Mouse (Mus musculus) NIH3T3 (cell line): ENCODE measurements around the gene Trf.
A peak's percentile ranks its signal among the peaks of the same experiment; 100 is the strongest.
"Not testable (repeated sequence)": the region's sequence is repeated elsewhere in the genome, so short reads cannot be mapped to it uniquely, and the experiment has no call there.

Source experiments
- DNase-seq: peaks from one replicate; pipeline ENCODE4 v3.0.0-alpha.2; 2012; ENCODE audit warnings: low read depth

Gene Trf

DNA sequence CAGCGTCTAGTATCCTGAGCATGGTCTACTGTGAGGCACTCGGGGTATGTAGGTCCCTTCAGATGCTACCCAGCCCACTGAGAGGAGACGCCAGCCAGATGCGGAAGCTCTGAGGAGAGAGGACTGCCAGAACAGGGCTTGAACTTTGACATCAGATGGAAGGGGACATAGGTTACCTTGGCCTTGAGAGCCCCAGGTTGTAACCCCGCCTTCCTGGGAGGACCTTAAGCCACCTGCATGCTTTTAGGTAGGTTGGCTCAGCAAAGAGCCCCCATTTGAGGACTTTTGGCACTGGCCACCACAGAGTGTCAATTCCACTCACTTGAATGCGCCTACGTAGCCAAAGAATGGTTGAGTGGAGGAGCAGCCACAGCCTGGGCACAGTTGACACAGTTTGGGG lies 5.5 kb downstream of the Trf start:
- no peak for DNase-seq

DNA sequence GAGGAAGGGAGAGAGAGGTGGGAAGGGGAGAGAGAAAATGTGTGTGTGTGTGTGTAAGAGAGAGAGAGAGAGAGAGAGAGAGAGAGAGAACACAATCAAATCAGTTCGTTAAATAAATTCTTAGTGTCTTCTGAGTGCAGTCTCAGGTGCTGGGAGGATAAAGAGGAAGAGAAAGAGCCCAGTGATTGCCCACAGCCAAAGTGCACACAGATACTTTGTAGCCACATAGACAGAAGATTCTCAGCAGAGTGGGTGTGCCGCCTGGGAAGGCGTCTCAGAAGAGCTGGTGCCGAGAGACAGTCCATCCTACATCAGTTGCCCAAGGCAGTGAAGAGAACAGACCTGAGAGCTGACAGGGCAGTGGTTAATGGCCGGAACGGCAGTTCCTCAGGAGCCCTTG lies 16.0 kb downstream of the Trf start:
- DNase-seq: no peak

DNA sequence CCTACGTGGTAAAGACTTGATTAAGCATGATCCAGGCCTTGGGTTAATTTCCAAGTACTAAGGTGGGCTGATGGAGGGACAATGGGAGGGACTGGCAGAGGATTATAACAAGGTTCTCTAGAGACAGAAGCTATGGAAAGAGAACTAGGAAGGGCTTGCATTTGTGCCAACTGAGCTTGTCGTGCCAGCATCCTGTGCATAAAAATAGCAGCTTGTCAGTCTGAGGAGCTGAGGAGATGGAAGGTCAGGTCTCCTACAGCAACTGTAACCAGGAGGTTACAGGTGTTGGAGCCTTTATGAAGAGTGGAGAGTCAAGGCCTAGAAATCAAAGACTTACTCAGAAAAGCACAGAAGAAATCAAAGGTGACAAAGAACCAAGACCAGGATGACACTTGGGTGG lies 16.6 kb downstream of the Trf start:
- DNase-seq: peak; percentile 18

DNA sequence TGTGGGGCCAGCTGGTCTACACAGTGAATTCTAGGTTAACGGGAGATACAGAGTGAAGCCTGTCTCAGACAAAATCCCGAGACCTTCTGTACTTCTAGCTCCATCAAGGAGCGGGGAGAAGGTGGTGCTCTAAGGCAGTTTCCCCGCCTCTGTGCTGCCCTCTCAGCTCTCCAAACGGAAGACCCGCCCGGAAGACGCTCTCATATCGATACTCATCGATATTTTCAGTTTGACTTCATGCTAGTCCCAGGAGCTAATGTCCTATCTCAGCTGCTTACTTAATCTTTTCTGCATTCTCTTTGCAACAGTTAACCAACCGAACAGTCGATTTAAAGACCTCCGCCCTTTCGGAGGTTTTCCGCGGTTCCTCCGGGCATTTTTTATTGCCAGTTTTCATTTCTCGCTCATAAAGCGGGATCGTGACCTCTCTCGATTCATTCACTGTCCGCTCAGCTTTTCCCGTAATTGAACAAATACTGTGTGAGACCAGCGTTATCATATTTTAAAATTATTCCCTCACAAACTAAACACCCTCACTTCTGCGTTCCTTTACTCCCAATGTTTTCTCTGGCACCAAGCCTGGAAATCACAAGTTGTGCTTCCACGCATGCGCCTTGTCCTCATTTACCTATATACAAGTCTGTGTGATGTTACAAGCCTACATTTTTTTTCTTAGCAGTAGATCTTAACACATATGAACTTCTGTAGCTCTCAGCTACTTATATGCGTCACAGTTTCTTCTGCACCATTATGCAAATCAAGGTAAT lies 17.4 kb downstream of the Trf start:
- peak; percentile 70 for DNase-seq

DNA sequence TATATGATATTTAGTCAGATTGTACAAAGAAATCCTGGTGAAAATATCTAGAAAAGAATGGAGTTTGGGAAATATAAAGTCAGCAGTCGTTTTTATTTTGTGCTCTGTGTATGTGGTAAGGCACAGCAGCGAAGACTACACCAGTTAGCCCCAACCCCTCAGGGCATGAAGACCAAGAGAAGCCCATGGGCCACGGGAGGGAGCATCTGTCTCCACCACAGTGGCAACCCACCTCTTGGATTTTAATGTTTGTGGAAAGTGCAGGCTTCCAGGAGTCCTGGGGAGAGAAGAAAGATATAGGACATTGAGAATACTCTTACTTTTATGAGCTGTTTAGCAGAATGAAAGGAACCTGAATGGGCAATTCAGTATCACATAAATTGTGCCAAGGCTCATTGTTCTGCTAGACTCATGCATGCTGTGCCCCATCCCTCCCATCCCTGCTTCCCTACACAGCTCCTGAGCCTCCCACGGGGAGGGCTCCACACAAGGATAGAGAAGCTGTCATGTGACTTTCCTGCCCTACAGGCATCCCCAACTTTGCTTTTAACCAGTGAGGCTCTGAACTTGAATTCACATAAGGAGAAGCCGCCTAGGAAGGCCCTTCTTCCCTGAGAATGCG lies 21.3 kb downstream of the Trf start:
- DNase-seq: no peak

DNA sequence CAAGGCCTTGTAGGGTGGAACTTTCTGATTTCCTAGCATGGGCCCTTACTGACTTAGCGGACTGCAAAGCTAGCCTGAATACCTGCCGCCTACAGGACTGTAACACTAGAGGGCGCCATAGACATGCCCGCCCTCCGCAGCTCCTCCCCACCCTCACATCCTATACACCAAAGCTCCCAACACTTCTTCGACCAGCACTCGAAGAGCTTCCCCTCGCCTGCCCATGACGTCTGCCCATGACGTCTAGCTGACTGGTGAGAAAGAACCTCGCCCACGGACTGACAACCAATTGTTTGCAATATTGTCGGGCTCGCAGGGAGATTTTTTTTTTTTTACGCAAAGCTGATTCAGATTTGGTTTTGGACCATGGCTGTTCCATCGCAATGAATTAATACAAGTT lies 22.4 kb downstream of the Trf start:
- peak; percentile 82 for DNase-seq

DNA sequence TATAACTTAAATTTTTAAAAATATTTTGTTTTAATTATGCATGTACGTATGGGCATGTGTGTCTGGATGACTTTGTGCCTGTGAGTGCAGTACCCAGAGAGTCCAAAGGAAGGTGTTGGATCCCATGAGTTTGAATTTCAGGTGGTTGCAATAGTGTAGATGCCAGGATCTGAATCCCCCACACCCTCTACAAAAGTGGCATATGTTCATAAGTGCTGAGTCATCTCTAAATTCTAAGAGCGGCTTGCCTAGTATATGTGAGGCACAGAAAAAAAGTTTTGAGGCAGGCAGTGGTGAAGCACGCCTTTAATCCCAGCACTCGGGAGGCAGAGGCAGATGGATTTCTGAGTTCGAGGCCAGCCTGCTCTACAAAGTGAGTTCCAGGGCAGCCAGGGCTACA lies 24.5 kb downstream of the Trf start:
- no peak for DNase-seq

DNA sequence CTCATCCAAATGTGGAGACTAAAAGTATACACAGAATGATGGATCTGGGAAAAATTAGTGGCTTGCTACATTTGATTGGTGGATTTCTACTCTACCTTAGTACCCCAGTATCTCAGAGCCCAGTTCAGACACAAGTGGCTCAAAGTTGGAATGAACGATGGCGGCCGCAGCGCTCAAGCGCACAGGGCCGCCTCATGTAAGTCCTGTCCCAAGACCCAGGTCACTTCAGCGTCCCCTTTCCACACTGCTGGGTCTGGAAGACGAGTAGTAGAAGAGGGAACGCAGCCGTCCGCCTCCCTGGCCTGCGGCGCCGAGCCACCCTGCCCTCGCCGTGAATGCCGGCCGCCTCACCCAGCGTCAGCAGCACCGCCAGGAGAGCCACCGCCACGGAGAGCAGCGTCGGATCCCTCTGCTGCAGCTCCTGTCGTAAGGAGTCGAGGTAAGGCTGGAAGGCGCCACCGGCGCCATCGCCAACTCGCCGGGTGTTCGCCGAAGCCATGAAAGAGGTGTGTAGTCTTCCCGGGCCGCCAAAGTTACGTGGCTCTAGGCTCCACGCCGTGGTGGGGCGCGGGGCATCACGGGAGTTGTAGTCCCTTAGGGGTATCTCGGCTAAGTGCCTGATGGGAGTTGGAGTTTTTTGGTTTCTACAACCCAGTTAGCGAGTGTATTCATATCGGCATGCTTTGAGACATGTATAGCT lies 28.5 kb downstream of the Trf start, which contains the start of gene Srprb:
Gene Srprb, minus strand, starts transcription at position 577 of the 700 bp plus-strand sequence.
- peak; percentile 93 for DNase-seq

DNA sequence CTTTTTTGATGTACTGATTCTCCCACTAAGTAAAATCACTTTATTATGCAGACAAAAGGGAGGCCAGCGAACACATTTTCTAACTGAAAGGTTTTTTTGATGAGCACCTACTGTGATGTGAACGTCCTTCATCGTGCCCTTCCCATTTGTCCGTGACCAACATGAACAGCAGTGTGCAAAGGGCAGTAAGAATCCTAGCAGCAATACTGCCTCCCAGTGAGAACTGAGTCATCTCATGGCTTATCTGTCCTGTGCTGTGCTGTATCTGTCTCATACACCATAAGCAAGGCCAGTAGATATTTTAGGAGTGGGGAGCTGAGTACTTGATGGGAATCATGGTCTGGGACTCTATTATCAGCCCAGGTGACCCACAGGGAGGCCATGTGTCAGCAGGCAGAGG lies 41.8 kb downstream of the Trf start:
- DNase-seq: no peak

DNA sequence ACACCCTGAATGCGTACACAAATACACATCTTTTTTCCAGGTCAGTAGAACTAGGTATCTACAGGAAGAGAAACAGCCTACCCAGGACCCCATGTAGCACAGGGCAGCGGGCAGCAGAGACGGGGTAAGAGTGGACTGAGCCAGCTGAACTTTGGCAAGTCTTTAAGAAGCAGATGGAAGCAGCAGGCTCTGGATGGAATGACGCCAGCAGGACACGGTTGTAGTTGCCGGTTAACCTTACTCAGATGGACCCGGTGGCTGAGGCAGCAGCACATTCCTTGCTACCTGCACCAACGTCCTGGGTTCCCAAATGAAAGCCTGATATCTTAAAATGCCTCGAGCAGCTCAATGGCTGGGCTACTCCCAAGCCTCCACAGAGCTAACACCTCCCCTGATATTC lies 43.5 kb downstream of the Trf start:
- DNase-seq: no peak

DNA sequence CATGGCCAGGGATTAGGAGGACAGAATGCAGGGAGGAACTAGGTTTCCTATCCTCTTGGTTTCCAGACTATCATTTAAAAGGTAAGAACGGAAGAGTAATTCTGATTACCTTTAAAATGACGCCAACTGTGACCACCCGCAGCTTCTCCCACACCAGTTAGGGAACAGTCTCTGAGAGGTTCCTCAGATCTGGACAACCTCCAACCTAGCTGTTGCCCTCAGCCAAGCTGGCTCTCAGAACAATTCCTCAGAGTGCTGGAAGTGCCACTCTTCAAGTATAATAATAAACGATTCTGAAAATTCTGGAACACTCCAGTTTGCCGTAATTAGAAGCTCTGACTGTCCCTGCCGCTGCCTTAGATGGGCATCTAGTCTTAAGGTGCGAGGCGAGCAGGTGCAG lies 44.3 kb downstream of the Trf start:
- no peak for DNase-seq

DNA sequence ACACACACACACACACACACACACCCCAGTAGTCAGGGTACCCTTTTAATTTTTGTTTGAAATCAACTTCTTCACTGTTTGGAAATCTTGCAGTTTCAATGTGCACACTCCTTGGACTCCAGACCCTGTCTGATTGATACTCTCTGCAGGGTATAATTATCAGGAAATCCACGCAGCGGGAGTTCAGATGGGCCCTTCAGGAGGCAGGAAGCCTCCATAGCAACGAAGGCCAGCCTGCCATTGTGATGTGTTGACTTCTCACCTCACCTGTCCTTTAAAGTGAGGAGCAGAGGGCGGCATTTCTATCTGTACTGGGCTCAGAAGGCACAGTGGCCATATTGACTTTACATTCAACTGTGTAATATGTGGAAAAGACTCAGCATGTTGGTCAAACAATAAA lies 45.4 kb downstream of the Trf start:
- no peak for DNase-seq

DNA sequence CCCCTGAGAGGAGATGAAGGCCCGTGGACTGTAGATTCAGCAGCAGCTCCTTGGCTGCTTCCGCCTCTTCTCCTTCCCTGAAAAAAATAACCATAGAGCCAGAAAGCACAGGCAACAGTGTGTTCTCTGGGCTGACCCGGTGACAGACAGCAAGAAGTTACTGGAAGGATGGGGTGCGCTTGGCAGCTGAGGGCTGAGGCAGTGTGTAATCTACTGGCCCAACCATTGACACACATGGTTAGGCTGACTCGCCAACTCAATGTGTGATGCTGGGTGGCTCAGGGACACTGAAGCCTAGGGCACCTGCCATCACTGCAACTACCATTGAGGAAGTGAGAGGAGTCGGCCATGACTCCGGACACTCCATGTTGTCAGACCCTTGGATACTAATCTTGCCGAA lies 48.4 kb downstream of the Trf start:
- DNase-seq: no peak

DNA sequence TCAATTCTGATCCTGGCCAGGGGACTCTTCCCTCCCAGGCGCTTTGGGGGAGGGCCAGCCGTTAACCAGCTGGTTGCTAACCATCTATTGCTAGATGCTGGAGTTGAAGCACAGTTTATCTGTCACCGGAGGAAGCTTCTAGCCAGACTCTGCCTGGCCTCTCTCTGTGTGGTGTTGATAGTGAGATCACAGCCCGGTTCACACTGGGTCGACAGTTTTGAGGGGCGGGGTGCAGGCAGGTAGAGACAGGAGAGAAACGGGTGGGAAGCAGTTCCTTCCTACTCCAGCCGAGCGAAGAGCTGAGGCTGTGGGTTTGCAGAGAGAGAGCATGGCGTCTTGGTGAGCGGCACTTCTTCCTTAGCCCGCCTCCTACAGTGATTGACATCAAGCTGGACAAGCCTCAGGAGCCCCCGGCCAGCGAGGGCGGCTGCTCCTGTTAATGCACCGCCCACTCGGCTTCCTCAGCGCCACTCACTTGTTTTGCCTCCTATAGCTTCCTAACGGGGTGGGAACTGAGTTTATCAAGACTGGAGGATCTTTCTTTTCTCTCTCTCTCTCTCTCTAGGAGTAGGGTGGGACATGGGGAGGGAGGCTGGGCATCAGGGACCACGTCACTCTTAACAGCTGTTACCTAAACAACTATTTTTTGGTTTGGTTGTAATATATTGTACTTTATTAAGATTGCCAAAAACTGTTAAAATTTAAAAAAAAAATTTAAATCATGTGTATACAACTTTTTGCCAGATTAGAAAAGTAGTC lies 49.3 kb downstream of the Trf start:
- DNase-seq: peak; percentile 80

DNA sequence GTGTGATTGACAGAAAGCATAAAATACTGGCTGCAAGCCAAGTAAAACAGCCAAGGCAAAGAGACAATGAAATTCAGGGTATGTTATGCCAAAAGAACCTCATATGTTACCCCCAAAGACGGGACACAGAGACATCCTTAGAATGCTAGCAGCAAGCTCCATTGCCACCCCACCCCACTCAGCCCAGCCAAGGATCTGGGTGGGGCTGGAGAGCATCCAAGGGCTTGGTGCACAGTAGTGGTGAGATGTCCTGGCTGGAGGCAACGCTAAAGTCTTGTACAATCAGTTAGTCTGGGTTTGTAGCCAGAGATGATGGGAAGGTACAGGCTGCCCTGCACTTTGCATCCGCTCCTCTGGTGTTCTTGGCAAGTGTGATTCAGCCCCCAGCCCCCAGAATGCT lies 49.9 kb downstream of the Trf start:
- DNase-seq: peak; percentile 79

DNA sequence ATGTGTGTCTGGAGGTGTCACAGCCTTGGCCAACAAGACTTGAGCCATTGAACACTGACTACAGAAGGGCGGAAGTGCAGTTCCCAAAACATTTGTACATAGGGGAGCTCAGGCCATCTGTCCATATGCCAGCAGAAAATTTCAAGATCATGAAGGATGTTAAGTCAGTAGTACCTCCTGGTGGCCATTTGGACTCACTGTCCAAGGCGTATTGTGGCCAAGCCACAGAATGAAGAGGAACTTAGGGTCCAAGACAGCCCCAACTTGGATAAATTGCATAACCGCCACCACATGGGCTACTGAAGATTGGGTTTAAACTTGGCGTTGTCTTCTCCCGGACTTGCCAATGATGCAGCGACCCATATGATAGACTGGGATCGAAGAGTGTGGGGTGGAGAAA lies 54.6 kb downstream of the Trf start:
- DNase-seq: no peak

DNA sequence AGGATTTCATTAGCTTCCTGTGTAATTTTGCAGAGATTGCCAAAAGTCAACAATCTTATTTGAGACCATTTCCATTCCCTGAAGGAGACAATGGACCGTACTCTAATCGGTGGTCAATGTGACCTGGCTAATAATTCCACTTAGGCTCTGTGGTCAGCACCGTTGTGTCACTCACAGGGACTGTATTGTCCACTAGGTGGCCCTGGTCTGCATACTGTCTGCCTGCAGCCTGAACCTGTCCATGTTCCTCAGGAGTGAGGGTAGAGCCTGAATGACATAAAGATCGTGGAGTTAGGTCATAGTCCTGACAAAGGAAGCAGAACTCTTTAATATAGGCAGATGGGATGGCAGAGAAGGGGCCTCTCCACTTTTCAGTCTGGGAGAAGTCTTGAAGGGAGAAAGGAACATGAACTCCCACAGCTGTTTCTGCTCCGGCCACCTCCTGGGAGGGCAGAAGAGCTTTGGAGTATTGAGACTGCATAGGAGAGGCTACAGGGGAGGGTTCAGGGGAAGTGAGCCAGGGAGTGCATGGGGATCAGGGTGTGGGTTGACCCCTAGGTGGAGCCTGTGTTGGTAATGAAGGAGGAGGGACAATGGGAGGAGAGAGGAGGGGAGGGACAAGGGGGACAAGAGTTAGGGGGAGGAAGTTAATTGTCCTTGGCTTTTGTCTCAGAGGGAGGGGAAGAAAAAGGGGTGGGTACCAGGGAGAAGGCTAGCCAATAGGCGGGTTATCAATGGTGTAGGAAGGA lies 55.3 kb downstream of the Trf start:
- peak; percentile 25 for DNase-seq

DNA sequence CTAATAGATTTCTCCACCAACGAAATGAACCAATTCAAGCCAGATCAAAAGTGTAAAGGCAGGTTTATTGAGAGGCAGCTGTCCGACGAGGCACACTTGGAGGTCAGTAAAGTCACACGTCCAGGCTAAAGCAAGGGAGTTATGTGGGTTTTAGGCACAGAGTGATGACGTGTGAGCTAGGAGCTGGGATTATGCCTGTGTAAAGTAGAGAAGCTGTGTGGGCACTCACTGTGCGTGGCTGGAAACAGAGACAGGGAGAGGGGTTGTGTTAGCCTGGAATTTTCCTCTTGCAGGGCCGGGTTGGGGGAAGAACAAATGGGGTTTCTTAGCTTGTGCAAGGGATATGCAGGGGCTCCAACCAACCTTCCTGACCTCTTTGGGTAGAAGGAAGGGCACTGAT lies 61.5 kb downstream of the Trf start:
- no peak for DNase-seq

DNA sequence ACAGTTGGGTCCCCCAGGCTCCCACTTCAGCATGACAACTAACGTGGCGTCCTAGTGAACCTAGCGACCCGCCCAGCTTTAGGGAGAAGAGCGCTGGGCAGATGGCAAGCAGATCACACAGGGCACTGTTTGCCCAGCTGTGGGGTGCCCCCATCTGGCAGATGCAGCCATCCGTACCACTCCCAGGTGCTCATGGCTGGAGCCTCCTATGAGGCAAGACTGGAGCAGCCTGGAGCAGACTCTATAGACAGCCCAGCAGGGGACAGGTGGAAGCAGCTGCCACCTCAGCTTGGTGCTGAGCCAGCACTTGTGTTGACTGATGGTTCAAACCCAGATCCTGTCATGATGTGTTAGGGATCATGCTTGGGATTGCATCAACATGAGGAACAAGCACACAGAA lies 62.2 kb downstream of the Trf start:
- DNase-seq: no peak

DNA sequence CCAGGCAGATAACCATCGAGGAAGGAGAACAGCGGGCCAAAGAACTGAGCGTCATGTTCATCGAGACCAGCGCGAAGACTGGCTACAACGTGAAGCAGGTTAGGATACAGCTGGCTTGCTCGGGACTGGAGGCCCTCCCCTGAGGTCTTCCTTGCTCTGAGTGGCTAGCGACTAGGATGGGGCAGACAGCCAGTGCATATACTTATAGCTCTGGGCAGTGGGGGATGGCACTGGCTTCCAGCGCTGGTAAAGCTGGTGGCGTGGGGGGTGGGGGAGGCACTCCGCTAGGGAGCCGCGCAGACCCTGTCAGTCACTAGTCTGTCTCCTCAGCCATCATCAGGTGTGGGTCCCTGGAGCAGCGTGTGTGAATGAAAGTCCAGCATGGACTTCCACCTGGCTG lies 66.4 kb downstream of the Trf start:
- no peak for DNase-seq

DNA sequence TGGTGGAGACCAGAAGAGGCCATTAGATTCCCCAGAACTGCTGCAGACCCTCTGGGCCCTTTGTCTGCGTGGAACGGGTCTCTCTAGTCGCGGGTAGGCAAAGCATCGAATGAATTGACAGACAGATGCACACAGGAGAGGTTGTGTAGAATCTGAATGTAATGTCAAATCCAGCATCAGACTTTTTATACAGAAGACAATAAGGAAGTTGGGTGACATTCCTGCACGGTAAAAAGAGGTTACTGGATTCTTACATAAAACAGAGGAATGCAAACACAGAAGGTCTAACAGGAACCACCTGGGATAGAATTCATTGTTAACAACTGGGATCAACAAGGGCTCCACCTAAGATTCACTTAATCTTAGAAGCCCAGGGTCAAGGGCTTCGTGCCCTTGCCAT lies 75.1 kb downstream of the Trf start:
- not testable (repeated sequence) for DNase-seq

DNA sequence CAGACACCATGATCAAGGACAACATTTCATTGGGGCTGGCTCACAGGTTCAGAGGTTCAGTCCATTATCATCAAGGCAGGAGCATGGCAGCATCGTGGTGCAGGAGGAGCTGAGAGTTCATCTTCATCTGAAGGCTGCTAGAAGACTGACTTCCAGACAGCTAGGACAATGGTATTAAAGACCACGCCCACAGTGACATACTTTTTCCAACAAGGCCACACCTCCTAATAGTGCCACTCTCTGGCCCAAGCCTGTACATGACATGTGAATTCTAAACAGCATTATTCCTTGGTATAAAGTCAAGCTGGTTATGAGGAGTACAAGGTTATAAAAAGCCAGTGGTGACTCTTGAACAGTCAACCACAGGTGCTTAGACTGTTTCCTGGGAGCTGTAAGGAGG lies 75.7 kb downstream of the Trf start:
- no peak for DNase-seq
